Mouse (Mus musculus) frontal cortex, adult (tissue): ENCODE data around the gene Panx3.

Source experiments
- ATAC-seq: cut with Nextera tagmentation; 2 replicates; pipeline ENCODE4 v1.9.2; 2017; ENCODE audit warnings: mild to moderate bottlenecking, moderate library complexity, mixed read lengths; ENCODE audit not compliant: low TSS enrichment

Panx3 gene

GRCm38 (mm10) chr9:37669115-37669514, at the start of gene Panx3:
TSS of gene Panx3 (minus strand) at chr9:37669235.
- ATAC-seq: no peak

- no peak for ATAC-seq
Measured at GRCm38 (mm10) chr9:37716150-37716549, 47.1 kb upstream of the Panx3 start, which contains the start of gene Olfr160. TSS of gene Olfr160 (minus strand) at chr9:37716250.

DNA sequence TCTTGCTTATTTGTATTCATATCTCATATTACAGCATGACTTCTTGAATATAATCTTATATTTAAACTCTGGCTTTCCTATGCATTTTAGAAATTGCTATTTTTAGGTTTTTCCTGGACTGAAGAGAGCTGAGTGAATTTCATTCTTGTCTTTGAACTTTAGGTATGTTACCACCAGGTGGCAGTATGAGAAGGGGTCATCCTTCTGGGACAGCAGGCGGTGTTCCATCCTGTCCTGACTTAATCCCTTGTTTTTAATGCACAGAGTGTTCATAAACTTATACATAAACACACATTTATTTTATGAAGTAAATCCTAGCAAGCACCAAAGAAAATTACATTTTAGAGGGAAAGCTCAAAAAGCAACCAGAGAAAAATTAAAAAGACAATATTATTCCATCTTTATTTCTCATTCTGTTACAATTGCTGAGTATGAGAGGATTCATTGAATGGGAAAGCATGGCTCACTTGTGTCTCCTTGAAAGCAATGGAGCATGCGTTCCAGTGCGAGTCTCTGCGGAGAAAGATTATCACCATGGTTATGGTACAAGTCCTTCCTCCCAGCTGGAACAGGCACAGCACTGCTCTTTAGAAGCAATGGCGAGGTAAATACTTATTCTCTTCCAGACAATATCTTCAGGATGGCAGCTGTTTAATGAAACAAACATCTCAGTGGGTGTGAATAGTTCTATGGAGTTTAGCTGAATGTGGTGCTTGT, 21.1 kb upstream of the Panx3 start:
- ATAC-seq: peak; percentile 62; the same call in 1 of the 2 replicates

DNA sequence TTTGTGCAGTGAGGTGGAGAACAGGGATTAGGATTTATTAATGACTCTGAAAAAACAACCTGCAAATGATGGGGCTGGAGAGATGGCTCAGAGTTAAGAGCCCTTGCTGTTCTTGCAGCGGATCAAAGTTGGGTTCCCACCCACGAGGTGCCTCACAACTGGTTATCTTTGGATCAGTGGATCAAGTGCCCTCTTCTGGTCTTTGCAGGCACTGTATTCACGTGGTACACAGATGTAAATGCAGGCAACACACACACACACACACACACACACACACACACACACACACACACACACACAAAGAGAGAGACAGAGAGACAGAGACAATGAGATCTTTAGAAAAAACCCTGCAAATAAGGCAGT, 18.9 kb upstream of the Panx3 start:
- peak; percentile 31; the same call in 1 of the 2 replicates for ATAC-seq

GRCm38 (mm10) chr9:37687288-37687940, 18.4 kb upstream of the Panx3 start:
- peak; percentile 87 for ATAC-seq

- peak; percentile 96 for ATAC-seq
Measured at GRCm38 (mm10) chr9:37681123-37681522, 12.1 kb upstream of the Panx3 start.

DNA sequence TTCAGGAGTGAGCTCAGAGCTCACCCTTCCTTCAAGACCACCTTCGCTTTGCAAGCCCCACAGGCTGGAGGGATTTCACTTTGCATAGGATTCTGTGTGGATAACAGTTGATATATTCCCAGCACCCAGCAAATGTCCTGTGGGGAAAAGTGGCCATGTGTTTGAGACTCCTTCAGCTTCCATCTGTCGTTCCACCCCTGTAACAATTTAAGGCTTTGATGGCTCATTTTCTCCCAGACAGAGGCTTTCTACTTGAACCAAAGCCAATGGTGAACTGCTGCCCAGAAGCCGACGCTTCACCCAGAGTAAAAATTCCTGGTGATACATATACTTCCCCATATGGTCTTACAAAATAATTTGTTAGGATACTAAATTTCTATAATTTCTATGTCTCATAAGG, 6.3 kb upstream of the Panx3 start:
- peak; percentile 92 for ATAC-seq

GRCm38 (mm10) chr9:37670261-37670660, 1.2 kb upstream of the Panx3 start:
- no peak for ATAC-seq

DNA sequence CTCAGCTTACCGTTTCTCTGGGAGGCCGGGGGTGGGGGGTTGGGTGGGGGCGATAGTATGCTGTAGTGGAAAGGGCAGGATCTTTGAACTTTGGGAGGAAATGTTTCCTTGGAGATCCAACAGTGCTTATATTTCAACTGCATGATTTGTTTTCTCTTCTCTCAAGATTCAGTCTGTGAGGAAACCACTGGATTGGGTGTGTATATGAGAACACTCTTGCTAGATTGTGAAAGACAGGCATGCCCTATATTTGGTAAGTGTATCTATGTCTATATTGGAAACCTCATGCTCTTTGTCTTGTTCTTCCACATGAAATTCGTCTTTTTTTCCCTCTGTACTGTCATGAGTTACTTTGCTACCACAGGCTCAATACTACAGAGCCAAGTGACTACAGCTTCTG, 643 bp upstream of the Panx3 start:
- ATAC-seq: no peak

- ATAC-seq: no peak
Measured at GRCm38 (mm10) chr9:37666045-37666444, 3.0 kb downstream of the Panx3 start.

DNA sequence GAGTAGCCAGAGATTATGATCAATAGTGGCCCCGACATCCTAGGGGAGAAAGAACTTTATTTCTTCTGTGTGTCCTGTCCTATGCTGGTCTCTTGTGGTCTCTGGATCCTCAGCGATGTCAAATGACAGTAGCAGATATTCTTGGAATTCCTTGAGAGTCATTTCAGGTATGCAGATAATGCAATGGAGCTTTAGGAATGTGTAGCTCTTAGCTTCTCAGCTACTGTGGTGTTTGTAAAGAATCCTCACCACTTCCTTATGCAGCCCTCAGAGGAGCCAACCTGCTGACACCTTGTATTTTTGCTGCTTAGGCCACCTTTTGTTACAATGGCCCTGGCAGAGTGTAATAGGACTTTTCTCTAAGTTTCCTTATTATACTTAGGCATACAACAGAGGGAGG, 4.4 kb downstream of the Panx3 start:
- no peak for ATAC-seq

- ATAC-seq: no peak
Measured at GRCm38 (mm10) chr9:37663210-37663609, 5.8 kb downstream of the Panx3 start.

DNA sequence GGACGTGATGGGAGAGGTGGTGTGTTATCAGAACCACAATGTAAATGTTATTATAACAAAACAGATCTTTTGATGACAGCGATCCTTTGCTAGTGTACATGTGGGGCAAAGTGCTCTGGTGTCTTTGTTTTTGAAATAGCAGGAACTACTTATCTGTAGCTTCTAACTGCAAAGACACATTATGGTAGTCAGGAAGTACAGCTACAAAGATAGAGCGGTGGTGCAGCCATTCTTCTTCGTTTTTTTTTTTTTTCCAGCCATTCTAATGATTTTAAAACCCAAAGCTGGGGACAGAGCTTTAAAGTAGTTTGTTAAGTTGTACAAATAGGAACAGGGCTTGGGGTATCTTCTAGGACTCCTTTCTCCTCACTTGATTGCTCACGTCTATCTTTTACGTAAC, 9.6 kb downstream of the Panx3 start:
- no peak for ATAC-seq

- ATAC-seq: peak; percentile 86
Measured at GRCm38 (mm10) chr9:37656931-37657481, 12.0 kb downstream of the Panx3 start, which contains the start of gene Tbrg1. TSS of gene Tbrg1 (minus strand) at chr9:37657312.

- peak; percentile 22 for ATAC-seq
Measured at GRCm38 (mm10) chr9:37656439-37656881, 12.6 kb downstream of the Panx3 start.

DNA sequence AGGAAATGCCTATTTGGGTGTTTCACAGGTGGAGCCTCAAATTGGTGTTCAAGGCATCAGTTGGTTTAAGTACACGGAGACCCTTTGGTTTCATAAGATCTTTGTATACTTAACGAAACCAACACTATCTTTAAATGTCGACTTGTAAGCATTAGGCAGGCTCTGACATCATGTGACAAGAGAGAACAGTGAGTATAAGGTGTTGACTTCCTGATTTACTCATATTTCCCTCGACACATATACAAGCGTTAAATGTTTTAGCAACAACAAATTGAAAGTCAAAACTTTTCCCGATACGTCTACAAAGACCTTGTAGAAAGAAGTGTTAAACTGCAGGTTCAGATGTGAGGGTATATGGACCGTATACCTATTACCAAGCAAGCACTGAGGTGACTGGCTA, 13.1 kb downstream of the Panx3 start:
- ATAC-seq: no peak

DNA sequence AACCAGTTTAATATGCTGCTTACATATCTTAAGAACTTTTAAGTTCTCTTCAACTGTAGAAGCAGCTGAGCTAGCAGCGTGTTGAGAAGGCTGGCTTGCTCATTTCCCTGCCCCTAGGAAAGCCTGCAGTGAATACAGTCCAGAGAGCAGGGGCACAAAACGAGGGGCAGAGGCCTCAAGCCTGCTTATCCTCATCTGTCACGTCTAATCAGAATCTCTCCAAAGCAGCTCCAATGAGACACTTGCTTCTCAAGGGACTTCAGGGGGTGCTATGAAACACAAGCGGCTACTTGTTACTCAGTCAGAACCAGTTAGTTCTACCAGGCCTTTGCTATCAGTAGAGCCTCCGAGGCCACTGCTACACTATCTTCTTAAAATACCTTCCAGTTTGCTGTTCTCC, 15.2 kb downstream of the Panx3 start:
- no peak for ATAC-seq

- ATAC-seq: peak; percentile 12; the same call in 1 of the 2 replicates
Measured at GRCm38 (mm10) chr9:37650639-37651038, 18.4 kb downstream of the Panx3 start.

- ATAC-seq: no peak
Measured at GRCm38 (mm10) chr9:37646246-37646645, 22.8 kb downstream of the Panx3 start.

DNA sequence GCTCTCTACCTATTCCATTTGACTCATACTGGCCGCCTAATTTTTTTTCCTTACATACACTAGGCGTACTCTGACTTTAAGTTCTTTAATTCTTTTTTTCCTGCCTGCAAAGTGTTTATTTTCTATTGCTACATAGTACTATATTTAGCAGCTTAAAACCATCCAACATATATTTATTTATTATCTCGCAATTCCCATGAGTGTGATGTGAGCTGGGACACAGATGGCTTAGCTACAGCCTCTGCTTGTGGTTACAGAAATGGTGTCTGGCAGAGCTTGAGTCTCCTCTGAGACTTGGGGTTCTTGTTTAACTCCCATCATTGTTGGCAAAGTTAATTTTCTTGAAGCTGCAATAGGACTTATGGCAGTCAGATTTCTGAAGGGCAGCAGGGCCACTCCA, 30.3 kb downstream of the Panx3 start:
- ATAC-seq: no peak

DNA sequence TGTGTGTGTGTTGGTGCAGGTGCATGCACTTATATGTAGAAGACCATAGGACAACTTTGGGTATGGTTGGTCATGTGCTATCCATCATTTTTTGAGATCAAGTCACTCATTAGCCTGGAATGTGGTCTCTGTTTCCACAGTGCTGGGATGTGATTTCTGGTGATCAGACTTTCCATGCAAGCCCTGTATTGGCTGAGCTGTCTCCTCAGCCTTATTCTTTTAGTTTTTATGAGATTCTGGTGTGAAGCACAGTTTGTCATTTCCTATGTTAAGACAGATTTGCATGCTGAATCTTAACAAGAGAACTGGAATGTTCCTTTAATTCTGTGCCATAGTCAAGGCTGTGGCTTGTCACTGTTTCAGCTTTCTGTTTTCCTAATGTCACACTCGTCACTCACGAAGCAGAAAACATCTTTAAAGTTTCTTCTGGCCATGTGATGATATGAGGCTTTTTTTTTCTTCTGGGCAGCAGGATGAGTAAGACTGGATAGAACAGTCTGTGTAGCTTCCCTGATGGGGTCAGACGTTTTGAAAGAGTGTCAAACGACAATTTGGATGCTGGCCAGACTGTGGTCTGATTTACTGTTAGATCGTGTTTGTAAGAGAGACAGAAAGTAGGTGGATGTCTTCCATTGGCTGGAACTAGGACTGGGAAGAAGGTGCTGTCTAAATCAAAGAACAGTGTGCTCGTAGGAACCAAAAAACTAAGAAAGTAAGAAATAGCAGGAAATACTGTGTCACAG, 32.1 kb downstream of the Panx3 start:
- ATAC-seq: peak; percentile 66; the same call in 1 of the 2 replicates

- peak; percentile 71 for ATAC-seq
Measured at GRCm38 (mm10) chr9:37636335-37636734, 32.7 kb downstream of the Panx3 start.
